ENCODE assay signal across 30 mouse cellular contexts in the genomic region with DNA sequence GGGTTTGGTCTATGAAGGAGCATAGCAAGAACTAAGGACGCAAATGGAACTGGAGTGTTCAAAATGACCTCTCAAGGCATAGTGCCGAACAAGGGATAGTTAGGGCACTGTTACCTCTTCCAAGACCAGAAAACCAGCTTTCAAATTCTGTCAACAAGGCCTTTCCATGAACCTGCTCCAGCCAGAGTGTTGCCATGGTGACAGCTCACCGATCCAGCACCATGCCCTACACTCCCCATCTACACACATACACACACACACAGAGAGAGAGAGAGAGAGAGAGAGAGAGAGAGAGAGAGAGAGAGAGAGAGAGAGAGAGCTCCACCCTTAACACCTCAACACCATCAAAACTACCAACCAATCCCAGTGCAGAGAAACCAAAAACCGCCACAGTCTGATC.
DNase-seq lines count a peak whose midpoint lies in the region; ATAC-seq and TF ChIP-seq lines count a peak whose summit lies in the region.
"Had no signal": no experiment of that assay in that cellular context is flagged by ENCODE, and none has a peak within 500 bp of the region (broad histone marks: within the 10 kb centered on the region; RNA-seq: fewer than 3 reads in every experiment).

No protein-coding gene starts in this region.

- no peak overlapping the region for H3K4me2 ChIP-seq in midbrain, postnatal 0 days (ENCODE audit: low read depth, low read length, poor library complexity, severe bottlenecking)
- no peak overlapping the region for H3K4me2 ChIP-seq in midbrain, embryonic 16.5 days (ENCODE audit: low read length)
- H3K4me2 ChIP-seq: embryonic facial prominence, embryonic 13.5 days; forebrain, embryonic 13.5 days; heart, embryonic 12.5 days; heart, embryonic 15.5 days; hindbrain, embryonic 15.5 days had no signal

- no peak overlapping the region for H3K27ac ChIP-seq in heart, embryonic 10.5 days
- H3K27ac ChIP-seq in midbrain, postnatal 0 days (ENCODE audit: low read depth, low read length) = no peak overlapping the region
- H3K27ac ChIP-seq in midbrain, embryonic 16.5 days (ENCODE audit: low read length) = no peak overlapping the region
- H3K27ac ChIP-seq in limb, embryonic 10.5 days = no peak overlapping the region
- H3K27ac ChIP-seq: embryonic facial prominence, embryonic 10.5 days; embryonic facial prominence, embryonic 13.5 days; forebrain, embryonic 13.5 days; gastrocnemius, adult 2 months; heart, embryonic 15.5 days; hindbrain, embryonic 15.5 days had no signal

- 87% methylated on average over 4 of the region's 4 CpGs for WGBS in heart, embryonic 10.5 days
- WGBS in midbrain, postnatal 0 days = 82% methylated on average over 4 of the region's 4 CpGs
- WGBS in midbrain, embryonic 16.5 days = 84% methylated on average over 4 of the region's 4 CpGs
- WGBS in limb, embryonic 10.5 days = 98% methylated on average over 4 of the region's 4 CpGs

- DNase-seq in heart, embryonic 10.5 days (ENCODE audit: low spot score) = peak; percentile 55
- DNase-seq in heart, postnatal 14 days = no peak
- DNase-seq in kidney, postnatal 36 days = peak; percentile 11 to 14
- no peak for DNase-seq in kidney, adult 18-20 months
- DNase-seq in midbrain, postnatal 0 days (ENCODE audit: low spot score) = no peak
- DNase-seq in limb, embryonic 10.5 days (ENCODE audit: low spot score) = peak; percentile 12
- DNase-seq: adrenal gland, adult 8-10 months; adrenal gland, postnatal 25 days; B cell, adult 2 months; cerebellum, adult 11-12 months; cerebellum, adult 8-10 months; cerebellum, postnatal 10 days; cerebellum, postnatal 36 days; embryo, embryonic 11 days; gastrocnemius, adult 2 months; gastrocnemius, postnatal 14 days; heart, postnatal 10 days; heart, postnatal 4 days had no signal

- no peak overlapping the region for H3K9ac ChIP-seq in midbrain, postnatal 0 days (replicated peaks; ENCODE audit: low read length, poor library complexity, severe bottlenecking)
- H3K9ac ChIP-seq in midbrain, embryonic 16.5 days (ENCODE audit: low read depth, low read length) = no peak overlapping the region
- H3K9ac ChIP-seq: embryonic facial prominence, embryonic 13.5 days; forebrain, embryonic 13.5 days; heart, embryonic 12.5 days; heart, embryonic 15.5 days; hindbrain, embryonic 15.5 days had no signal

- H3K27me3 ChIP-seq in heart, embryonic 10.5 days (ENCODE audit: insufficient read depth, poor library complexity, severe bottlenecking) = no peaks in the 10 kb centered on the region
- H3K27me3 ChIP-seq in midbrain, postnatal 0 days (ENCODE audit: insufficient read depth, low read length) = no peaks in the 10 kb centered on the region
- no peaks in the 10 kb centered on the region for H3K27me3 ChIP-seq in midbrain, embryonic 16.5 days (ENCODE audit: control insufficient read depth, insufficient read depth, low read depth, low read length)
- no peaks in the 10 kb centered on the region for H3K27me3 ChIP-seq in limb, embryonic 10.5 days (ENCODE audit: low read depth, poor library complexity, severe bottlenecking)
- H3K27me3 ChIP-seq: CH12.LX; embryonic facial prominence, embryonic 13.5 days; forebrain, embryonic 13.5 days; heart, embryonic 12.5 days; heart, embryonic 15.5 days; hindbrain, embryonic 15.5 days; Patski had no signal

- no peak overlapping the region for H3K4me3 ChIP-seq in heart, embryonic 10.5 days
- H3K4me3 ChIP-seq in midbrain, postnatal 0 days (ENCODE audit: low read depth, low read length) = no peak overlapping the region
- no peak overlapping the region for H3K4me3 ChIP-seq in midbrain, embryonic 16.5 days (ENCODE audit: low read depth, low read length)
- H3K4me3 ChIP-seq in limb, embryonic 10.5 days = no peak overlapping the region
- H3K4me3 ChIP-seq: embryonic facial prominence, embryonic 10.5 days; embryonic facial prominence, embryonic 13.5 days; erythroblast, embryonic 14.5 days; forebrain, embryonic 13.5 days; gastrocnemius, adult 2 months; heart, embryonic 12.5 days; heart, embryonic 15.5 days; hindbrain, embryonic 15.5 days had no signal

- intact Hi-C loops in heart, postnatal 14 days (cut with DNase I) = no loop called here

- ATAC-seq in midbrain, postnatal 0 days (ENCODE audit: low FRiP score) = 0 out of 2 replicates have a peak, but pooled peaks have one; percentile 57
- no peak for ATAC-seq in midbrain, embryonic 16.5 days
- ATAC-seq: forebrain, embryonic 13.5 days; forebrain, embryonic 16.5 days; Patski had no signal

- H3K9me3 ChIP-seq in heart, embryonic 10.5 days = no peaks in the 10 kb centered on the region
- no peaks in the 10 kb centered on the region for H3K9me3 ChIP-seq in midbrain, postnatal 0 days (ENCODE audit: low read length)
- H3K9me3 ChIP-seq in midbrain, embryonic 16.5 days (replicated peaks; ENCODE audit: control insufficient read depth, low read length, poor library complexity, severe bottlenecking) = no peaks in the 10 kb centered on the region
- H3K9me3 ChIP-seq in limb, embryonic 10.5 days (replicated peaks) = no peaks in the 10 kb centered on the region
- H3K9me3 ChIP-seq: embryonic facial prominence, embryonic 10.5 days; embryonic facial prominence, embryonic 13.5 days; forebrain, embryonic 13.5 days; G1E; heart, embryonic 15.5 days; hindbrain, embryonic 15.5 days had no signal

- H3K4me1 ChIP-seq in heart, embryonic 10.5 days = 0 out of 2 replicates have a peak, but pooled peaks cover 2% of the 10 kb centered on the region
- no peaks in the 10 kb centered on the region for H3K4me1 ChIP-seq in midbrain, postnatal 0 days (ENCODE audit: insufficient read depth, low read length)
- no peaks in the 10 kb centered on the region for H3K4me1 ChIP-seq in midbrain, embryonic 16.5 days (ENCODE audit: control insufficient read depth, insufficient read depth, low read length)
- no peaks in the 10 kb centered on the region for H3K4me1 ChIP-seq in limb, embryonic 10.5 days
- H3K4me1 ChIP-seq: embryonic facial prominence, embryonic 13.5 days; forebrain, embryonic 13.5 days; heart, embryonic 12.5 days; heart, embryonic 15.5 days; hindbrain, embryonic 15.5 days had no signal

- TF ChIP-seq CTCF in midbrain, postnatal 0 days (IDR thresholded peaks at IDR 0.05) = no peak

- no peaks in the 10 kb centered on the region for H3K36me3 ChIP-seq in heart, embryonic 10.5 days
- no peaks in the 10 kb centered on the region for H3K36me3 ChIP-seq in midbrain, postnatal 0 days (ENCODE audit: insufficient read depth, low read length)
- no peaks in the 10 kb centered on the region for H3K36me3 ChIP-seq in midbrain, embryonic 16.5 days (ENCODE audit: control insufficient read depth, insufficient read depth, low read length)
- no peaks in the 10 kb centered on the region for H3K36me3 ChIP-seq in limb, embryonic 10.5 days
- H3K36me3 ChIP-seq: embryonic facial prominence, embryonic 10.5 days; embryonic facial prominence, embryonic 13.5 days; G1E; heart, embryonic 12.5 days; heart, embryonic 15.5 days; hindbrain, embryonic 15.5 days had no signal

Comparison
In these comparisons a context has a peak if more than half of its experiments do, and no peak if none do; other contexts are left out.
1. DNase-seq: peak in heart, embryonic 10.5 days (single experiment), kidney, postnatal 36 days (2 of 2) and limb, embryonic 10.5 days (single experiment); none in heart, postnatal 14 days (0 of 2), kidney, adult 18-20 months (single experiment) and midbrain, postnatal 0 days (single experiment).